Mouse (Mus musculus) layer of hippocampus, postnatal 25 days (tissue): ENCODE measurements at regions not wholly inside any gene's neighbourhood (a gene's known extent, or its start where the extent isn't known, plus 50 kb on each side); places are given as distances from the start of the nearest gene placed in this dataset.

Source experiments
- DNase-seq, 2 experiments: peaks; one replicate each; pipeline ENCODE4 v3.0.0; 2022; ENCODE audit warnings: mixed read lengths in 2 of 2, low spot score in 1 of 2; ENCODE audit errors: extremely low spot score in 1 of 2

GRCm38 (mm10) chr8:92008616-92009610 lies 207.0 kb upstream of the Irx3 start:
- DNase-seq: no peak

GRCm38 (mm10) chr8:92005091-92005490 lies 203.2 kb upstream of the Irx3 start:
- DNase-seq: no peak

GRCm38 (mm10) chr8:92004532-92004931 lies 202.7 kb upstream of the Irx3 start:
- DNase-seq: no peak

DNA sequence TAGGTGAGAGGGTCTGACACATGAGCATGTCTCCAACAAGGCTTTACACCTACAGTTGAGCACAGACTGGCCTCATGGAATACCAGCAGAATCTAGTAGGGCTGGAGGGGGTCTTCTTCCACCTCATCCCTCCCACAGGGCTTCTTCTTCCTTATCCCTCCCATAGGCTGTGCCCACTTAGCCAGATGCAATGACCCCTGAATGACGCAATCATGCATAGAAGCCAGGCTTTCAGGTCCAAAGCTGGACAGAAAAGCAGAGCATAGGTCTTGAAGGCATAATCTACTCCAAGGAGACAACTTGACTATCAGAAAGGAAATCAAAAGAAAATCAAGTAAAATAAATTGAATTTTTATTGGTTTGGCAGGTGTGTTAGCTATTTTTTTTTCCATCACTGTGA lies 198.5 kb upstream of the Irx3 start:
- DNase-seq: no peak

- DNase-seq: no peak
Observed at GRCm38 (mm10) chr8:91999661-92000060, 197.8 kb upstream of the Irx3 start.

- no peak for DNase-seq
Observed at GRCm38 (mm10) chr8:91999189-91999588, 197.3 kb upstream of the Irx3 start.

GRCm38 (mm10) chr8:91997892-91998189 lies 196.0 kb upstream of the Irx3 start:
- DNase-seq: no peak

- no peak for DNase-seq
Observed at GRCm38 (mm10) chr8:91997023-91997891, 195.4 kb upstream of the Irx3 start.

GRCm38 (mm10) chr8:91996305-91997022 lies 194.6 kb upstream of the Irx3 start:
- no peak for DNase-seq

DNA sequence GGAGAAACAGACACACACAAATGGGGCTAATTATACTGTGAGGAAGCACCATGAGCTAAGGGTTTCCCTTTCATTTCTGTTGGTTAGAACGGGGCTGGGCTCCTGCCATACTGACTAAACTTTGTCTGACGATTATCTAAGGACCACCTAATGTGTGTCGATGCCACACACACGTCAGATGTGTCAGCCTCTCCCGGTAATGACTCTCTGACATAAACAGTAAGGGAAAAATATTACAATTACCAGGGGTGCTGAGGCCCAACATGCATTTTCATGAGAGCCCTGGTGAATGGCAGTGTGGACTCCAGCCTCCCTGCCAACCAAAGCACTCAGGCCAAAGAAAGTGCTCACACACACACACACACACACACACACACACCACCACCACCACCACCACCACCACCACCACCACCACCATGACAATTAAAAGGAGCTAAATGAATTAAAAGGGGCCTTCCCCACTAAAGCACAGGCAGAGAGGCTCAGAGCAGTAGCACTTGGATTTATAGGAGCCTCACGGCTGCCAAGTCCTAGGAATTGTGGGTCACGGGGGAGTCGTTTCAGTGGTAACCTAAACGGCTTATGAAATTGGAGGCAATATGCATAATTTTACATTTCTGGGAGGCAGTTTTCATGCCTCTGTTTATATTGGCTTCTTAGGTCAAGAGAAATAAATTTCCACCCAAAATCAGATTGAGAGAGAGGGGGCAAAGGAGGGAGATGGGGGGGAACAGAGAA lies 193.7 kb upstream of the Irx3 start:
- no peak for DNase-seq

DNA sequence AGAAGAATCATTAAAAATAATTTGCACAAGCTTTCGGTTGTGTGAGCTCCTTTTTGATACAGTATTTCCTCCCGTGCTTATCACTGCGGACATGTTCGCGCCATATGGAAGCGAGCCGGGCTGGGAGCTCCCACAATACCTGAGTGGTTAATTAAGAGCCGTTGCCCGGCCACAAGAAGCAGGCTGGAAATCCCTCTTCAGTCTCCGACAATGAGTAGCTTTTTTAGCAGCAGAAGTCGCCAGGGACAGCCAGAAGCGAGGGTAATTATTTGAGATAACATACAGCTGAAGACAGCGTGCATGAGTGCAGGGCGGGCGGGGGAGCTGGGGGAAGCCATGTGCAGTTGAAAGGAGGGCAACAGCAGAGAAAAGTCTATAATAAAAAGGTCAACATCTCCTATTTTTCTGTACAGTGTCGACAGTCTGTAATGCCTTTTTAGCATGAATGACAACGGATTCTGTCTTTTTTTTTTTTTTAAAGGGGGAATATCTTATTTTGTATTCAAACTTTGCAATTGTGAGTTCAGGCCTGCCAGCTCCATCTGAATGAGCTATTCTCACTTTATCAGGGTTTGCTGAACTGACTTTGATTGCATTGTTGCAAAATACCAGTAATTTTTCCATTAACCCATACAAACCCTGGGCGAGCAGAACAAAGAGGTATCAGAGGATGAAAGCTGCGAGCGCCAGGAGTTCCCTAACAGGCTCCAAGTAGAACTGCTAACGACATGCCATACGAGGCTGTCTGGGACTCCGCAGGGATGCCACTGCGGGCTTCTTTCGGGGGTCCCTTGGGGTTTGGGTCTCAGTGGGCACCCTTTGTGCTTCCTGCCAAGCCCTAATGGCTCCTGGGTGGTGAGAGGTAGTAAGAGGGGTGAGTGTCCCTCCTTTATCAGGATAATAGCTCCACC lies 189.9 kb upstream of the Irx3 start:
- DNase-seq: peak in 1 of 2 experiments; percentile 7

- no peak for DNase-seq
Observed at GRCm38 (mm10) chr8:91990952-91991351, 189.1 kb upstream of the Irx3 start.

DNA sequence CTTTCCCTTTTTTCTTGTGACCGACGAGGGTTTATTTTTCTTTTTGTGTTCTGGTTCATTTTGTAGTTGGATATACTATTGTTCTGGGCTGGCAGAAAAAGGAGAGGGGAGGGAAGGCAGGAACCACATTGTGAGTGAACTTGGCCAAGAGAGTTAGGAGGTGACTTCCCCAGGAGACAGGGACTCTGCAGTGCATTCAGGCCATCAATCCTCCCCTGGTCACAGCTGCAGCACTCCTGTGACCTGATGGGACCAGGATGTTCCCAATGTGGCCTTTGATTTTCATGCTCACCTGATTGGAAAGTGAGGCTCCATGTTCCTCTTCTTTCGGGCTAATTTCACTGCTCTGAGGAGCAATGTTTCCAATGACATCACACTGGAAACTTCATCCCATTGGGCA lies 188.2 kb upstream of the Irx3 start:
- DNase-seq: no peak

DNA sequence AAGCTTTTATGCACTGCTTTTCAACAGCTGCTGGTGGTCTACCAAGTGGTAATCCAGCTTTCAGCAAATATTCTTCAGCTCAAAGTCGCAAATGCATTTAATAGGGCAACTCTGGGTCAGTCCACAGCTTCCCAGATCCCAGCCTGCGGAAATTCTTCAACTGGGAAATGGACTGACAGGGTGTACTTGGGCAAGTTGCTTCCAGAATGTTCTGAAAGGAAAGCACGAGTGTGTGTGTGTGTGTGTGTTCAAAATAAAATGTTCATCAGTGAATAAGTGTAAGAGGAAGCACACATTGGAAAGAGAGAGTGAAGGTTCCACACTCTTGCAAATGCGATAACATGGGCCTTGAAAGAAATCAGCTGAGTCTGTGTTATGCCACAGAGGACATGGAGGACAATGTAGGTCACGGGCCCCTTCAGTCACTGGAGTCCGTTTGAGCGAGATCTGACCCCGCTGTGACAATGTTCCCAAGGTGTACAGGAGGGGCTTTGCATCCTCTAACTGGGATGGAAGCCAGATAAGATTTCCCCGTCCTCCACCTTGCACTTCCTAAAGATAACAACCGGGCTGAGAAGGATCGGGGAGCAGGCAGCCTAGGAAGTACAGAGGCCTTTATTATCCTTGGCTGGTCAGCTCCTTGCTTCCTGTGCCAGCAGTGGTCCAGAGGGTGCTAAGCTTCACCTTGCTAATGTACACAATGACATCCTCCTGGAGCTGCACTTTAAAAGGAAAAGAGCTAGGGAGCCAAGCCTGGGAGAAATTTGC lies 187.2 kb upstream of the Irx3 start:
- no peak for DNase-seq

DNA sequence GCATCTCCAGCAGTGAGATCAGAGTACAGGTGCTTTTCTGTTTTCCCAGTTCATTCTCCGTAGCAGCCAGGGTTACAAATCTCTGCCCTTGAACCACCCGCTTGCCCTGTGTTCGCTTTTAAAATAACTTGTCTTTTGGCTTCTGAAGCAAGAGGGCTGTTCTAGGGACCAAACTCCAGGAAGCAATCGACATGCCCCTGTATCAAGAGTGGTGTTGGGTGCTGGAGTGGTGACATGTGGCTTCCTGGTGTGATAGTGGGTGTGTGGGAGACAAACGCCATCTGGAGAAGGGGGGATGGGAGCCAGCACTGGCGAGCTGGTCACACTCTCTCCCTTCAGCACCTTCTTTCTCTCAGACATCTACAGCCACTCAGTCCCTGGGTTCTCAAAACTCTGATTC lies 186.0 kb upstream of the Irx3 start:
- DNase-seq: no peak

- DNase-seq: no peak
Observed at GRCm38 (mm10) chr8:91983171-91983570, 181.3 kb upstream of the Irx3 start.

GRCm38 (mm10) chr8:91976900-91977585 lies 175.2 kb upstream of the Irx3 start:
- DNase-seq: no peak

- DNase-seq: no peak
Observed at GRCm38 (mm10) chr8:91975460-91975859, 173.6 kb upstream of the Irx3 start.
